Mouse (Mus musculus) granulocyte monocyte progenitor cell, adult 5-6 weeks (primary cell): Measurements from ENCODE around the gene Ift81. TPM values are rescaled to one million over a fixed set of nuclear protein-coding genes. Genes with fewer than 3 reads are reported as not detected.
A peak's percentile ranks its signal among the peaks of the same experiment; 100 is the strongest.

ENCODE experiments used
- ATAC-seq: replicated peaks from 2 replicates; pipeline ENCODE4 v1.8.0; 2016; ENCODE audit warnings: mild to moderate bottlenecking, moderate TSS enrichment, inconsistent platforms; ENCODE audit not compliant: poor library complexity, severe bottlenecking
- total RNA-seq, 2 experiments: library from RNA; stranded (forward) in 1 of 2; stranded (reverse) in 1 of 2; fragments of 200-712, 200-1000 nt in 1 of 2; fragments of >200 nt in 1 of 2; fragmentation: Nextera tagmentation in 1 of 2; gene quantifications; 2 replicates each; pipeline ENCODE4 v1.2.3; 2014 to 2017

Gene Ift81
- total RNA-seq, 2 experiments from 2014 or later = 0.67 to 9.5 TPM

DNA sequence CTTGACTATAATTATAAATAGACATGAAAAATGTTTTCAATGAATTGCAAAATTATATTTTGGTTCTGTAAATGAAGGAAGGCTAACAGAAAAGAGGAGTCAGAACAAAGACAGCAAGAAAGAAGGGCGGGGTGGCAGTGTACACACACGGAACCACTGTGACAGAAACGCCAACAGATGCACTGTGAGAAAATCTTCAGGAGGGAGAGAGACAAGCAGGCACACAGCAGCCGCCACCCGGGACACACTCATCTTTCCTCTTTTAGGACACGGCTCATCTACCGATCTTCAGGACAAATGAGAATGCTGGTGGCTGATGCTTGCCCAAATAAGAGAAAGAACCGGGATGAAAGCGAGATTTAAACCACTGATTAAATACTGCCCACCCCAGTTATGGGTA lies 61.7 kb downstream of the Ift81 start:
- no peak for ATAC-seq

GRCm38 (mm10) chr5:122550460-122550859 lies 63.9 kb downstream of the Ift81 start:
- peak; percentile 38 for ATAC-seq

GRCm38 (mm10) chr5:122548671-122549070 lies 65.6 kb downstream of the Ift81 start:
- no peak for ATAC-seq

- no peak for ATAC-seq
Measured at GRCm38 (mm10) chr5:122547810-122548209, 66.5 kb downstream of the Ift81 start.

DNA sequence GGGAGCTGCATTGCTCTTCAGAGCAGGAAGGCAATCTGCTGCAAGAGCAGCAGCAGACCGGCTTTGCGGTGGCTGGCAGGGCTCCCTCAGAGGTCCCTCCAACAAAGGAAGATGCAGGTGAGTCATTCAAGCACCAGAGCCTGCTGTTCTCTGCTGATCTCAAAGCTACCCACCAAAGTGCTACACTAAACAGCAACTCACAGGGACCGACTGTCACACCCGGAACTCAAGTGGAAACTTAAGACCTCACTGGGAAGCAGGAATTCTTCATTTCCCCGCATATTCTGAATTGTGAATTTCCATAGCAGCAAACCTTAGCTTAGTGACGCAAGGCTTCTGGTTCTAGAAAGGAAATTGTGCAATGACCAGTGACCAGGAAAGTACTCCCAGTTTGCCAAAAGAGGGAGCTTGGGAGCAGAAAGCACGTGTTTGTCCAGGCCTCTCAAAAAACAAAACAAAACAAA lies 67.0 kb downstream of the Ift81 start:
- peak; percentile 90 for ATAC-seq

- ATAC-seq = no peak
Measured at GRCm38 (mm10) chr5:122543392-122543791, 70.9 kb downstream of the Ift81 start.

GRCm38 (mm10) chr5:122541871-122542270 lies 72.4 kb downstream of the Ift81 start:
- no peak for ATAC-seq

DNA sequence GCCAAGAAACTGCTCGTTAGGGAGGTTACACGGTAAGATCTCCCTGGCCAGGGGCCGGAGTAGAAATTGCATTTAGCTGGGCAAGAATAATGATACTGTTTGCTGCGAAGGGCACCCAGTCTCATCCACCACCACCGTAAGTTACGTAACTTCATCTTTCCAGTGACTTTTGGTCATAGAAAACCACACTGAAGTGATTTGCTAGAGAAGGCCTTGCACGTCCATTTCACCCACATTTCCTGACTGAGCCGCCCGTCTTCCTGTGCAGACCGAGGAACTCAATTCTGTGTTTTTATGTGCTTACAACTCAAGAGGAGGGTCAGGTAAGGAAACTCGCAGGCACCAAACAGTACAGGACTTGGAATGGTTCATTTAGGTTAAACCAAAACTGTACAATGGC lies 76.2 kb downstream of the Ift81 start:
- peak; percentile 92 for ATAC-seq

DNA sequence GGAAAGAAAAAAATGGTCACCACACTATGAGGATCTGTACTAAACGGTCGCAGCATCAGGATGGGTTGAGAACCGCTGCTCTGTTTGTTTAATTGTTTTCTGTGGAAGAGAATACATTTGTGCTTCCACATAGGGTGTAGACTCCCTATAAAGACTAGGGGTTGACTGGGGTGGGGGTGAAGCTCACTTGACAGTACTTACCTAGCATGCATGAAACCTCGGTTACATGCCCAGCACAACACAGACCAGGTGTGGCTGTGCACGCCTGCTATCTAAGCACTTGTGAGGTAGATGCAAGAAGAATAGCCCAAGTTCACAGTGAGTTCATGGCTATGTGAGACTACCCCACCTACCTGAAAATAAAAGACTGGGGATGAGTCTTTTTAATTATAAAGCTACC lies 76.7 kb downstream of the Ift81 start:
- no peak for ATAC-seq

GRCm38 (mm10) chr5:122533884-122534283 lies 80.4 kb downstream of the Ift81 start:
- no peak for ATAC-seq

GRCm38 (mm10) chr5:122529913-122530604 lies 84.3 kb downstream of the Ift81 start:
- ATAC-seq = no peak

DNA sequence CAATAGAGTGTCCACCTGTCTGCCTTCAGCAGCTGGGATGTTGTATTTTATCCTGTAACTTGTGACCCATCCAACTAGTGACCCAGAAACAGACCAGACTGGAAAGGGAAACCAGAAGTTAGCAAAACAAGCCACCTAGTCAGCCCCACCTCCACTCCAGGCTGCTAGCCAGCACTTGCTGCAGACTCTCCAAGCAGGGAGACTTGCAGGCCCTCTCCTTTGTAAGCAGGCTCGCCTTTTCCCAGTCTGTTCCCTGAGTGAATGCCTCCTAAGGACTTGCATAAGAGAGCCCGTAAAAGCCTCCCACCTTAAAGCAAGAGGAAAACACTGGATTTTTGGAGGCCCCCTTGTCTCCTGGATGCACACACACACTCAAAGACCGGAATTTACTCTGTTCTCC lies 85.0 kb downstream of the Ift81 start:
- no peak for ATAC-seq

DNA sequence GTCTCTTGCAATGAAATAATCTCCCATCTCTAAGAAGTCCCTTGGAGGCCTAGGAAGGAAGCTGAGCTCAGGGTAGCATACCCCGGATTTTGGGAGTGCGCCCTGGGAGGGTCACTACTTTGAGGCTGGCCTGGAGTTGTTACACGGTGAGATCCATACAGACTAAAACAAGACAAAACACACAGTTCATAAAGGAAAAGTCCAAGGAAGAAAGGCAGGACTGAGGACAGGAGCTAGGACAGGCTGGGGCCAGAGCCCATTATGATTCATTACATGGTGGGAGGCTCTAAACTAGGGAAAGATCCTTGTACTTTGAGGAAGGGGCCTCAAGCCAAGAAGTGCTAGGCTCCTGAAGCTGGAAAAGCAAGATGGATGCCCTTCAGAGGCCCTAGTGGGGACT lies 85.7 kb downstream of the Ift81 start:
- no peak for ATAC-seq

GRCm38 (mm10) chr5:122527761-122528160 lies 86.6 kb downstream of the Ift81 start:
- no peak for ATAC-seq

GRCm38 (mm10) chr5:122526878-122527730 lies 87.2 kb downstream of the Ift81 start:
- ATAC-seq = no peak

DNA sequence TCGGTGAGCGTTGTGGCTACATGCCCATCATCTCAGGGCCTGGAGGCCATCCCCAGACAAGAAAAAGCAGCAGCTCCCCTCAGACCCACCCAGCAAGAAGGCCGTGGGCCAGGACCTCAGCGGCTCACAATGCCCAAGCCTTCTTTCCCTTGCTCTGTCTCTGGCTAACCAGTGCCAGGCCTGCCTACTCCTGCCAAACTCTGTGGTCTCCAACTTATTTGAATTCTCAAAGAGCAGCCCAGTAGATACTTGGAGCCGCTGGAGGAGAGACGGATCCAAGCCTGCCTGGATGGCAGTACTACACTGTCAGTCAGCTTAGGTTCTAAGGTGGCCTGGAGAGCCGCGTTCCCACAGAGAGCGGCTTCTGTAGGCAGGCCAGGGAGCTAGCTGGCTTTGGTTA lies 87.9 kb downstream of the Ift81 start:
- ATAC-seq = no peak

DNA sequence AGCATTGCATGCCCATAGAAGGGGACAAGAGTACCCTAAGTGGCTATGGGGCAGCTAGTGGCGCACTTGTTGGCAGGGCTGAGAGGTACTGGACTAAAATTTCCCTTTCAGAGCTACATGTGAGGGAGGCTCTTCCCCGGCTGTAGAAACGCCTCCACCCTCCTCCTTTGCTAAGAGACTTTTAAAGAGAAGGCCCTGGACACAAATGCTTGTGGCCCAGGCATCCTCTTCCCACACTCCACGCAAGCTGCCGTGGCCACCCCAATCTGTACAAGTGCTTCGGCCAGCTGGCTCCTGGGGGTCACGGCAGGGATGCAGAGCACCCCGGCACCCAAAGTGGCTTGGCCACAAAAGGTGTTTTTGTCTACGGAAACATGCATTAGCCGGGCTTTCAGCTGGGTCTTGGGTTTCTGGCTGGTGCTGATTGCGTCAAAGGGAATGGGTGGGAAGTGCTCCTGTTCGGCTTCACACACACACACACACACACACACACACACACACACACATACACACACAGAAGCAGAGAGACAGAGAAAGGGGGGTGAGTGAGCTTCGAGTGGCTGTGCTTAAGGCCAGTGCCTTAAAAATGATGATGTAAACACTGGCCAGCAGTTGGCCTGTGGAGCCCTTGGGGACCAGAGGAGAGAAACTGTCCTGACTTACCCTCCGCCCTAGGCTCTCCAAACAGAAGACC lies 88.9 kb downstream of the Ift81 start:
- no peak for ATAC-seq

DNA sequence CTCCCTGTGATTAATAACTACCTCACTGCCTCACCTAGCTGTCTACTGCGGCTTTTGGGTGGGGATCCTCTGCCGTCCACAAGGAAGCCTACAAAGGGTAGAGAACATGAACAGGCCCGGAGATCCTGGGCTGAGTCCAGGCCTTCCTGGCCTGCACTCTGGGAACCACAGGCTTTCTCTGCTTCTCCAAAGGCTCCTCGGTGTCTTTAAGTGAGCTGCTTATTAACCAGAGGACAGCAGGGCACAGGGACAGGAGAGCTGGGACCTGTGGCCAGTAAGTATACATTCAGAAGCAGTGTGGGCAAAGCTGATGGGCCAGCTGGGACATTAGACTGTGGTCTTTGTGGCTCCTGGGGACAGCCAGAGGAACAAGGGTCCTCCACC lies 89.5 kb downstream of the Ift81 start:
- ATAC-seq = no peak

DNA sequence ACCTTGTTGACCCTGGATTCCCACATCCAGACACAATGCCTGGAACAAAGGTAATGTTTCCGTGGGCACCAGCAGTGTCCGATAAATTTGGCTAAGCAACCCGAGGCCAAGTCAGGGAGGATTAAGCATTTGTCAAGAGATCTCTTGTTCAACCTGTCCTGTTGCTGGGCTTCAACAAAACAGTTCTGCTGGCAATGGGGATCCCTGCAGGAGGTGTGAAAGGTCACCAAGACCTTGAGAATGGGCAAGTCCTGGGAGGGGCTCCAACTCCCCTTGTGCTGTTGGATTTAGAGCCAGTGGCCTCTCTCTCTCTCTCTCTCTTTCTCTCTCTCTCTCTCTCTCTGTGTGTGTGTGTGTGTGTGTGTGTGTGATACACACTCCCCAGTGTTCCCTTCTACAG lies 90.1 kb downstream of the Ift81 start:
- ATAC-seq = no peak

GRCm38 (mm10) chr5:122521130-122521473 lies 93.2 kb downstream of the Ift81 start:
- ATAC-seq = no peak
